Mouse (Mus musculus): Measurements from ENCODE around the gene Ms4a6d.

- TF ChIP-seq GATA1 (IDR thresholded peaks at IDR 0.05; ENCODE audit: borderline replicate concordance, low read length), result no peak
- TF ChIP-seq FLI1 (IDR thresholded peaks at IDR 0.05; ENCODE audit: low read length), result no peak
Measured at GRCm38 (mm10) chr19:11624800-11625199, 20.2 kb upstream of the Ms4a6d start.
